Mouse (Mus musculus) left cerebral cortex, postnatal 25 days (tissue): ENCODE data around the gene Slc6a2. TPM values are rescaled to one million over a fixed set of nuclear protein-coding genes. Genes with fewer than 3 reads are reported as not detected.

Source experiments
- DNase-seq, 2 experiments: peaks; one replicate each; pipeline ENCODE4 v3.0.0; 2022; ENCODE audit warnings: low spot score in 2 of 2, mixed read lengths in 1 of 2
- intact Hi-C: fragments of 180-260 bp; cut with DNase I; formaldehyde crosslinking; loops from one replicate; pipeline ENCODE4 v1.15.1; 2025
- microRNA-seq, 2 experiments: library from miRNA; unstranded; fragments of <30 nt; microRNA quantifications; one replicate each; pipeline ENCODE4 v1.2.0; 2022
- total RNA-seq, 2 experiments: library from RNA; stranded (reverse); gene quantifications; 2 replicates each; pipeline ENCODE4 v1.2.3; 2021

Gene Slc6a2
- total RNA-seq, 2 experiments from 2014 or later, result 0.07 to 0.11 TPM

DNA sequence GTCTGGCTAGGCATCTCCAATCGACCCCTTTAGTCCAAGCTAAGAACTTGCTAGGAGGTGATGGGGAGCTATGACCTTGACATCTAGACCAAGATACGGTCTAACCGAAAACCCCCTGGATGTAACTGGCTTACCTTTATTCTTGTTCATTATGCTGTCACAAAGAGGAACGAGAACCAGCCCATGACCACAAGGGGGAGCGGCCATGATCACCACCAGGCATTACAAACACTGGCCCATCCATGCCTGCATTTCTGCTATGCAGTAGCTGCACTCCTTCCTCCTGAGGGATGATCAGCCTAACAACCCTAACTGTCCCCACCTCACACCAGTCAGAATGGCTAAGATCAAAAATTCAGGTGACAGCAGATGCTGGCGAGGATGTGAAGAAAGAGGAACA is 52.3 kb downstream of the Slc6a2 start:
- intact Hi-C loops, result loop anchor here (5.0 to 10.0 kb wide), 2 partner anchors 35 to 383 kb away; partner anchors contain the start of gene Ces1a
- DNase-seq, result no peak

DNA sequence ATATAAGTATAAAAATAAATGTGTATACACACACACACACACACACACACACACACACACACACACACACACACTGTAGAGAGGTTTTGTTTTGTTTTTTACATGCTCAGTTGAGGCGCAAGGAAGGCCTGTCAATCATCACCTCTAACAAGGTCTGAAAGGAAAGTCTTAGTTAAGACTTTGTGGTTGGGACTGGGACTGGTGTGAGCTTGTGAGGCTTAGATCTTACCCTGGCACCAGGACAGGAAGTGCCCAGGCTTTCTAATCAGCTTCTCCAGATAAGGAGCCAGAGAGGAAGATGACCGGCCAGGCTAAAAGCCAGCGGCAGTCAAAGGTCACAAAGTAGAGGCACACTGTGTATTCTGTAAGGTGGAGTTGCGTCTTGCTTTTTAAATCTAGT is 54.4 kb downstream of the Slc6a2 start:
- no peak for DNase-seq
- intact Hi-C loops, result loop anchor here (5.0 to 10.0 kb wide), 2 partner anchors 33 to 381 kb away; partner anchors contain the start of gene Ces1a

DNA sequence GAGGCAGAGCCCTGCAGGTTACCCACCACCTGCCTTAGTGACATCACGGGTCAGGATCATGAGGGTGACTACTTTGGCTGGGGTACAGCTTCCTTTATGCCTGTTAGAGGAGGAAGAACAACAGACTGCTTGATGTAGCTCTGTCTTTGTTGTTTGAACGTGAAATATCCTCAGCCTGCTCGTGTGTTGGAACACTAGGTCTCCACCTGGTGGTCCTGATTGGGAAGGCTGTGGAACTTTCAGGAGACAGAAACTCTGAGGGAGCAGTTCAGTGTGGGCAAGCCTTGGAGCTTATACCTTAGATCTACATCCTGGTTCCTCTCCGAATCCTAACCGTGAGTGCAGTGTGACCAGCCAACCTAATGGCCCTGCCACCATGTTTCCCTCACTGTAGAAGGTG is 61.9 kb downstream of the Slc6a2 start:
- intact Hi-C loops, result no loop called here
- DNase-seq, result no peak

DNA sequence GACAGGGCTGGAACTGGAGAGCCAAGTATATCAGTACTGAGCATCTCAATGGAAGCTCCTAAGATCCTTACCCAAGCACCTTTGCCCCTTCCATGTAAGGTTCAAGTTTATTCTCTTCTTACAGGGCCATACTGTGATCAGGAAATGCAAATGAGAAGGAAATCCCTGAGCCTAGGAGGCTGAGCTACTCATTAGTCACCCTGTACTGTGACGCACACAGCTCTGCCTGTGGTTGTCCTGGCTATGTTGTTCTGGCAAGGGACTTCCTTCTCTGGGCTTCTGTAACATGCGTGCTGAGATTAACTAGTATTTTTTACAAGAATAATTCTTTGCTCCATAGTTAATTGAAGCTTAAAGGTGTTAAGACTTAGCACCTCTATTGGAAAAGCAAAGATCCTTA is 70.8 kb downstream of the Slc6a2 start:
- intact Hi-C loops, result no loop called here
- DNase-seq, result peak in 1 of 2 experiments; percentile 28

DNA sequence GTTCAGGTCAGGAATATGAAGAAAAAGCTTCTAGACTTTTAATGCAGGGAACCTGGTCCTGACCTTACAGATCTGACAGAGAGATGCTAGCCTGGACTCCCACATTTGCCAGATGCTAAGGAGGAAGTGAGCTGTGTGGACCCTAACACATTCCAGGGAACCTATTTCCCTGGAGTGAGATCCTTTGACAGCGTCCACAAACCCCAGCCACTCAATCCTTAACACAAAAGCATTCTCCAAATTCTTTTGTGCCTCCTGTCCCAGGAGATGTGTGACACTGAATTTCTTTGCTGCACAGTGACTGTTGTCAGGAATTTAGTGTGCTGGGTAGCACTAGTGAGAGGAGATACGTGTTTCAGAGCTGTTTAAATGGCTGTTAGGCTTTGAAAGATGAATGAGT is 79.0 kb downstream of the Slc6a2 start:
- no peak for DNase-seq
- intact Hi-C loops, result no loop called here

DNA sequence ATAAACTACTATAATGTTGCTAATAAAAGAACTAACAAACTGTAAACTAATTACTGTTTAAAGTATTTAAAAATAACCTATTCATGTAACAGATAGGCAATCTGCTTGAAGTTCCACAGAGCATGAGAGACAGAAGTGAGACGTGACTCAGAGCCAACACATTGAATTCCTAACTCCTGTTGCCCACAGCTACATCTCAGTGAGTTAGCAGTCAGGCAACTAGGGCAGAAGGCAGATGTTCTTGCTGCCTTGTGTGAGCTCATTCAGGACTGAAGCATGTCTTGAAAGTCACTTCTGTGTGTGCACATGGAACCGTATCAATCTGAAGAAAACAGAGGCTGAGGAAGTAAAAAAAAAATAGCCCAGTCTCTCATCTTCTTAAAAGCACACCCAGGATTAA is 80.4 kb downstream of the Slc6a2 start:
- intact Hi-C loops, result no loop called here
- peak; percentile 37 to 72 for DNase-seq

DNA sequence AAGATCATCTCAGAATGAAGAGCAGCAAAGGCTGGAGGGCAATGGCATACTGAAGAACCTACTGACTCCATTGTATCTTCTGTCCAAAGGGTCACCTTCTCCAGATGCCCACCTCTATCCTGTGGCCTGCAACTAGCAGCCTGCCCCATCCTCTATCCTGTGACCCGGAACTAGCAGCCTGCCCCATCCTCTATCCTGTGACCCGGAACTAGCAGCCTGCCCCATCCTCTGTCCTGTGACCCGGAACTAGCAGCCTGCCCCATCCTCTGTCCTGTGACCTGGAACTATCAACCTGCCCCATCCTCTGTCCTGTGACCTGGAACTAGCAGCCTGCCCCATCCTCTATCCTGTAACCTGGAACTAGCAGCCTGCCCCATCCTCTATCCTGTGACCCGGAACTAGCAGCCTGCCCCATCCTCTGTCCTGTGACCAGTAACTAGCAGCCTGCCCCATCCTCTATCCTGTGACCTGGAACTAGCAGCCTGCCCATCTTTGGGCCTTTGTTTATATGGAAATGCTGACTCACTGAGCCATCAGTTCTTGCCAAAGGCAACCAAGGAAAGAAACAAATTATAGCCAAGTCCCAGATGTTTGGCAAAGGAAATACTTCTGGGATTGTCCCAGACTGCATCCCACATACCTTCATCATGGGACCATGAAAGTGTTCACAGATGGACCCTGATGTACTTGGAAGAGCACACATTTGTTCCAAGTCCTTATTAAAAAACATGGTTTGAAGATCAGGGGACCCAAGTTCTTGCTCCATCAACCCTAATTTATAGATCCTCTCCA is 81.1 kb downstream of the Slc6a2 start:
- no peak for DNase-seq

DNA sequence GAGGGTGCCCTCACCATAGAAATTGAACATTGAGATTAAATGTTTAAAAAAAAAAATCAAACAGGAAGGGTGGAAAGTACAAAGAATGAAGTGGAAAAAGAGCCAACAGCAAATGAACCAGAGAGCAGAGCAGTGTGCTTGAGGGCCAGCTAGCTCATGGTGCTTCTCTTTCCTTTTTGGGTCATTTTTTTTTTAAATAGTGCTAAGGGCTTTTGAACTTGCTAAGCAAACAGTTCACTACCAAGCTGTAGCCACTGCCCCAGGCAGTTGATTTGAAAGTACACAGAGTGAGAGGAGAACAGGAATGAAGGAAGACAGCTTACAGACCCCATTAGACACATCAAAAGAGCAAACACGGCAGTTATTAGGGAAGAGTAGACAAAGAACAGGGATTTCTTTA is 83.2 kb downstream of the Slc6a2 start:
- intact Hi-C loops, result no loop called here

More for the DNA sequence above, 81.1 kb downstream of the Slc6a2 start:
- intact Hi-C loops, result no loop called here

DNA sequence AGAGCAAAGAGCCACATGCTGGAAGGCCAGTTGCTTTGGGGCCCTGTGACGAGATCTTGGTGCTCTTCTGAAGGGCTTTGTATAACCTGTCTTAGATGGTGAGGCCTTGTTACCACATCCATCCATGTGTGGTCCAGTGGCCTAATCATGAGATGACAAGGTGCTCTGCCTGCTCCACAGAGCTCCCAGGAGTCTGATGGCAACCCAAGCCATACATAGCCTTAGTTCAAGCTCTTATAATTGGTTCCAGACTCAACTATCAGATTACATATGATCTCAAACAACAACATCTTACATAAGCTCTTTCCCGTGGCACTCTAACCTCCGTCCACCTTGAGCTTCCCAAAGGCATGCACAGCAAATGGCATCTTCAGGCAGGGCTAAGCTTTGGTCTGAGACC is 88.2 kb downstream of the Slc6a2 start, which contains the start of gene Ces1a:
Ces1a (minus strand) TSS at position 101 of the 400 bp plus-strand sequence.
- intact Hi-C loops, result loop anchor here (5.0 kb wide), 1 partner anchor 36 kb away; no protein-coding TSS in a partner anchor

More for the DNA sequence above, 83.2 kb downstream of the Slc6a2 start:
- DNase-seq, result no peak

DNA sequence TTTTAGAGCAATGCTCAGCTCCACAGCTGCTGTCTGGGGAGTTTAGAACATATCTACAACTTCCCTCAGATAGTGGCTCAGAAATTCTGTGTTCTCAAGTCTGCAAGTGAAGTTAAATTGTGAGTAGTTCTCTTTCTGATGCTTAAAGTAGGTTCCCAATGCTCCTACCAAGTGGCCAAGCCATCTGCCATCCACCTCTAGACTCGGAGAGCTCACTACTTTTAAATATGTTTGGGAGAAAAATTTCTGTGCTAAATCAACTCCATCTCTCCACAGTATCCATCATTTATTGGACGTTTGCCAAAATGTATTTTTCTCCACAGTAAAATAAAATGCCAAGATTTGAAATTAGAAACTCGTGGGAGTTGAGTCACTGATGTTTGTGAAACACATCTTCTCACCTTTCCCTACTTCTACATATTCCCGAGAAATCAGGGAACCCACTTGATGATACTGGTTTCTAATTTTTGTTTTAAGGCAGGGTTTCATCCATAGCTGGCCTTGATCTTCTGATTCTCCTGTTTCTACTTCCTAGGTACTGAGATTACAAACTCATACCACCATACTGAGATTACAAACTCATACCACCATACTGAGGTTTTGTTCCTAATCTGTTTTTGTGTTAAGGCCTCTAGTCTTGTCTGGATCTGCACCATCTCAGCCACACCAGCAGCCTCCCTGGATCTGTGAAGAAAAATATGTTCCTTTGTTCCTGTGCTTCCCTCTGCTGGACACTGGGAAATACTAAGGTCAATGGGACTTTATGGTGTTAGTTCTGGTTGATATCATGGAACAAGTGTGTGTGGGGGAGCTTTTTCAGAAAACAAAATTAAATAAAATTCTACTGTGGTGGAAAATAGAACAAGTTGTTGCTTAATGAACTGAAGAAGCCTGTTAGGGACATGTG is 88.9 kb downstream of the Slc6a2 start:
- peak; percentile 35 to 73 for DNase-seq
- intact Hi-C loops, result loop anchor here (5.0 kb wide), 1 partner anchor 36 kb away; no protein-coding TSS in a partner anchor

More for the DNA sequence above, 88.2 kb downstream of the Slc6a2 start, which contains the start of gene Ces1a:
- DNase-seq, result no peak

Small RNAs within 50 kb of the gene (microRNA-seq; reads per million reads assigned to microRNA genes)
- gene Gm22151, result 0 reads per million in 2 experiments

Other genes with a start within 250 kb of the Slc6a2 start
- 1 to 10 TPM; 2.2 to 2.8 TPM for gene Mmp2, start 132.8 kb upstream of the Slc6a2 start, total RNA-seq
- gene Lpcat2, start 104.7 kb upstream of the Slc6a2 start, total RNA-seq, result 1 to 10 TPM; 7.8 to 9.0 TPM
- 1 to 10 TPM in 1 of 2 experiments, under 1 TPM in 1; 0.78 to 1.2 TPM for gene Capns2, start 58.7 kb upstream of the Slc6a2 start, total RNA-seq
- under 1 TPM; 0.43 to 0.53 TPM for gene Ces1a, start 88.1 kb downstream of the Slc6a2 start, total RNA-seq
- not detected for gene Ces1b, start 119.9 kb downstream of the Slc6a2 start, total RNA-seq
- not detected for gene Ces1c, start 171.2 kb downstream of the Slc6a2 start, total RNA-seq
- gene Ces1d, start 237.8 kb downstream of the Slc6a2 start, total RNA-seq, result not detected